Mouse (Mus musculus): ENCODE measurements around the gene Kidins220.

- TF ChIP-seq CTCF (IDR thresholded peaks at IDR 0.05; ENCODE audit: low read depth, low read length) (no peak), POLR2A (IDR thresholded peaks at IDR 0.05; ENCODE audit: insufficient read depth, low read length) (no peak), EP300 (IDR thresholded peaks at IDR 0.05; ENCODE audit: insufficient read depth, low read depth, low read length) (no peak)
Measured at GRCm38 (mm10) chr12:24971490-24972200, 3.1 kb upstream of the Kidins220 start.

Measured in ES-Bruce4 (cell line).